Mouse (Mus musculus): Measurements from ENCODE around the gene B3gat3.

The B3gat3 gene

GRCm38 (mm10) chr19:8897865-8898495, 22.2 kb upstream of the B3gat3 start, which contains the start of gene Ganab:
TSS of gene Ganab (plus strand) at chr19:8898071.
- peak; percentile 90 to 96 for DNase-seq (ENCODE audit: low spot score in 2 of 2)

- DNase-seq (ENCODE audit: low spot score in 2 of 2), result no peak
These were observed 21.6 kb upstream of the B3gat3 start for GRCm38 (mm10) chr19:8898576-8898975.

GRCm38 (mm10) chr19:8899079-8899478, 21.1 kb upstream of the B3gat3 start:
- no peak for DNase-seq (ENCODE audit: low spot score in 2 of 2)

GRCm38 (mm10) chr19:8903412-8903811, 16.8 kb upstream of the B3gat3 start:
- no peak for DNase-seq (ENCODE audit: low spot score in 2 of 2)

- DNase-seq (ENCODE audit: low spot score in 2 of 2), result no peak
These were observed 11.6 kb upstream of the B3gat3 start for GRCm38 (mm10) chr19:8908531-8908930.

GRCm38 (mm10) chr19:8911810-8912209, 8.4 kb upstream of the B3gat3 start:
- DNase-seq (ENCODE audit: low spot score in 2 of 2), result no peak

- DNase-seq (ENCODE audit: low spot score in 2 of 2), result no peak
These were observed 6.0 kb upstream of the B3gat3 start for GRCm38 (mm10) chr19:8914212-8914611.

GRCm38 (mm10) chr19:8919000-8919399, 1.2 kb upstream of the B3gat3 start:
- DNase-seq (ENCODE audit: low spot score in 2 of 2), result no peak

GRCm38 (mm10) chr19:8919684-8920072, 496 bp upstream of the B3gat3 start:
- no peak for DNase-seq (ENCODE audit: low spot score in 2 of 2)

- no peak for DNase-seq (ENCODE audit: low spot score in 2 of 2)
These were observed 690 bp downstream of the B3gat3 start for GRCm38 (mm10) chr19:8920836-8921291.

GRCm38 (mm10) chr19:8921741-8922140, 1.6 kb downstream of the B3gat3 start:
- DNase-seq (ENCODE audit: low spot score in 2 of 2), result no peak

GRCm38 (mm10) chr19:8926766-8927165, 6.6 kb downstream of the B3gat3 start:
- DNase-seq (ENCODE audit: low spot score in 2 of 2), result no peak

GRCm38 (mm10) chr19:8927891-8928525, 7.8 kb downstream of the B3gat3 start:
- no peak for DNase-seq (ENCODE audit: low spot score in 2 of 2)

- no peak for DNase-seq (ENCODE audit: low spot score in 2 of 2)
These were observed 8.6 kb downstream of the B3gat3 start for GRCm38 (mm10) chr19:8928689-8929223.

GRCm38 (mm10) chr19:8929224-8930088, 9.3 kb downstream of the B3gat3 start, which contains the start of the genes Rom1 and Eml3:
TSS of gene Rom1 (minus strand) at chr19:8929356.
TSS of gene Eml3 (plus strand) at chr19:8929552.
- DNase-seq (ENCODE audit: low spot score in 2 of 2), result peak; percentile 85 to 94

- DNase-seq (ENCODE audit: low spot score in 2 of 2), result no peak
These were observed 9.9 kb downstream of the B3gat3 start for GRCm38 (mm10) chr19:8930117-8930516.

- DNase-seq (ENCODE audit: low spot score in 2 of 2), result no peak
These were observed 10.6 kb downstream of the B3gat3 start for GRCm38 (mm10) chr19:8930771-8931170.

GRCm38 (mm10) chr19:8936736-8937135, 16.6 kb downstream of the B3gat3 start:
- DNase-seq (ENCODE audit: low spot score in 2 of 2), result no peak

- DNase-seq (ENCODE audit: low spot score in 2 of 2), result no peak
These were observed 20.5 kb downstream of the B3gat3 start for GRCm38 (mm10) chr19:8940526-8941133.

- DNase-seq (ENCODE audit: low spot score in 2 of 2), result no peak
These were observed 21.0 kb downstream of the B3gat3 start for GRCm38 (mm10) chr19:8941136-8941514.

- DNase-seq (ENCODE audit: low spot score in 2 of 2), result peak; percentile 96
These were observed 21.5 kb downstream of the B3gat3 start, which contains the start of gene Mta2 for GRCm38 (mm10) chr19:8941515-8942217. TSS of gene Mta2 (plus strand) at chr19:8941875.
